Mouse (Mus musculus) testis, postnatal 14 days (tissue): ENCODE measurements around the gene C130074G19Rik.
A peak's percentile ranks its signal among the peaks of the same experiment; 100 is the strongest.

Experiments used
- DNase-seq: peaks from one replicate; pipeline ENCODE4 v3.0.0; 2021; ENCODE audit warnings: low spot score

C130074G19Rik gene

GRCm38 (mm10) chr1:184872069-184872819 lies 10.8 kb downstream of the C130074G19Rik start:
- no peak for DNase-seq

- no peak for DNase-seq
Measured at GRCm38 (mm10) chr1:184871506-184871905, 11.5 kb downstream of the C130074G19Rik start.

- no peak for DNase-seq
Measured at GRCm38 (mm10) chr1:184870646-184871385, 12.2 kb downstream of the C130074G19Rik start.

- peak; percentile 67 for DNase-seq
Measured at GRCm38 (mm10) chr1:184869939-184870565, 13.0 kb downstream of the C130074G19Rik start.

- no peak for DNase-seq
Measured at GRCm38 (mm10) chr1:184867640-184868120, 15.3 kb downstream of the C130074G19Rik start.

GRCm38 (mm10) chr1:184864381-184864801 lies 18.6 kb downstream of the C130074G19Rik start:
- no peak for DNase-seq

GRCm38 (mm10) chr1:184862636-184863035 lies 20.4 kb downstream of the C130074G19Rik start:
- no peak for DNase-seq

- DNase-seq, result no peak
Measured at GRCm38 (mm10) chr1:184861551-184861950, 21.5 kb downstream of the C130074G19Rik start.

GRCm38 (mm10) chr1:184860276-184860675 lies 22.7 kb downstream of the C130074G19Rik start:
- no peak for DNase-seq

GRCm38 (mm10) chr1:184858253-184858652 lies 24.8 kb downstream of the C130074G19Rik start:
- DNase-seq, result no peak

GRCm38 (mm10) chr1:184857216-184857615 lies 25.8 kb downstream of the C130074G19Rik start:
- DNase-seq, result no peak

- no peak for DNase-seq
Measured at GRCm38 (mm10) chr1:184853922-184854321, 29.1 kb downstream of the C130074G19Rik start.

GRCm38 (mm10) chr1:184853339-184853738 lies 29.7 kb downstream of the C130074G19Rik start:
- DNase-seq, result peak; percentile 56

- DNase-seq, result peak; percentile 75
Measured at GRCm38 (mm10) chr1:184851741-184852618, 31.0 kb downstream of the C130074G19Rik start.

- DNase-seq, result no peak
Measured at GRCm38 (mm10) chr1:184851166-184851565, 31.9 kb downstream of the C130074G19Rik start.

- no peak for DNase-seq
Measured at GRCm38 (mm10) chr1:184846973-184847372, 36.0 kb downstream of the C130074G19Rik start.

- no peak for DNase-seq
Measured at GRCm38 (mm10) chr1:184846092-184846750, 36.8 kb downstream of the C130074G19Rik start, which contains the start of gene Marc2. TSS of gene Marc2 (minus strand) at chr1:184846451.

- DNase-seq, result peak; percentile 85
Measured at GRCm38 (mm10) chr1:184845111-184846071, 37.6 kb downstream of the C130074G19Rik start.

- DNase-seq, result no peak
Measured at GRCm38 (mm10) chr1:184844326-184845066, 38.5 kb downstream of the C130074G19Rik start.
